Mouse (Mus musculus) cerebellum, adult 2 months (tissue): Measurements from ENCODE around the gene Clspn.

Experiments
- CTCF ChIP-seq: fragments of 200-500 bp; IDR thresholded peaks from 2 replicates; pipeline ENCODE4 v1.5.1; 2011; ENCODE audit warnings: low read depth, mild to moderate bottlenecking, control low read depth, low read length, moderate library complexity, borderline replicate concordance; ENCODE audit not compliant: insufficient read depth
- POLR2A ChIP-seq: fragments of 200-500 bp; IDR thresholded peaks from 2 replicates; pipeline ENCODE4 v1.6.1; 2011; ENCODE audit warnings: low read length, control low read depth, borderline replicate concordance; ENCODE audit not compliant: insufficient read depth

GRCm38 (mm10) chr4:126604141-126604540 lies 47.4 kb downstream of the Clspn start:
- no peak for TF ChIP-seq POLR2A
- no peak for TF ChIP-seq CTCF
